Mouse (Mus musculus): ENCODE data around the gene Gdf15. TPM values are rescaled to one million over a fixed set of nuclear protein-coding genes. Genes with fewer than 3 reads are reported as not detected.
A peak's percentile ranks its signal among the peaks of the same experiment; 100 is the strongest.

Gene Gdf15
- total and polyA plus RNA-seq, 2 experiments = 5.8 to 27.7 TPM

GRCm38 (mm10) chr8:70606780-70607602 is 25.3 kb downstream of the Gdf15 start:
- H3K27me3 ChIP-seq (ENCODE audit: control insufficient read depth, insufficient read depth, low read length) = peaks cover 3% of the 10 kb centered on the region; the same call in 1 of the 2 replicates
- TF ChIP-seq POLR2A (IDR thresholded peaks at IDR 0.05; ENCODE audit: extremely low read depth, insufficient read depth, low read length) (no peak), CTCF (IDR thresholded peaks at IDR 0.05; ENCODE audit: low read depth, low read length) (no peak)
- no peak for DNase-seq (ENCODE audit: extremely low read depth, low read depth, low spot score)
- no peaks in the 10 kb centered on the region for H3K36me3 ChIP-seq (ENCODE audit: control insufficient read depth, insufficient read depth, low read length)
- H3K4me3 ChIP-seq (ENCODE audit: insufficient read depth, low read depth, low read length) = peak overlapping the region; percentile 93; the same call in 1 of the 2 replicates
- no peak overlapping the region for H3K27ac ChIP-seq (replicated peaks; ENCODE audit: insufficient read depth, low read depth, low read length)
- peaks cover 4% of the 10 kb centered on the region; the same call in 1 of the 2 replicates for H3K4me1 ChIP-seq (ENCODE audit: control insufficient read depth, insufficient read depth, low read length)
- peaks cover 2% of the 10 kb centered on the region; the same call in 1 of the 2 replicates for H3K79me2 ChIP-seq (ENCODE audit: control insufficient read depth, insufficient read depth, low read length)
- WGBS = 75% methylated on average over 18 of the region's 18 CpGs
- no peak overlapping the region for H3K9ac ChIP-seq (ENCODE audit: low read depth, low read length)

DNA sequence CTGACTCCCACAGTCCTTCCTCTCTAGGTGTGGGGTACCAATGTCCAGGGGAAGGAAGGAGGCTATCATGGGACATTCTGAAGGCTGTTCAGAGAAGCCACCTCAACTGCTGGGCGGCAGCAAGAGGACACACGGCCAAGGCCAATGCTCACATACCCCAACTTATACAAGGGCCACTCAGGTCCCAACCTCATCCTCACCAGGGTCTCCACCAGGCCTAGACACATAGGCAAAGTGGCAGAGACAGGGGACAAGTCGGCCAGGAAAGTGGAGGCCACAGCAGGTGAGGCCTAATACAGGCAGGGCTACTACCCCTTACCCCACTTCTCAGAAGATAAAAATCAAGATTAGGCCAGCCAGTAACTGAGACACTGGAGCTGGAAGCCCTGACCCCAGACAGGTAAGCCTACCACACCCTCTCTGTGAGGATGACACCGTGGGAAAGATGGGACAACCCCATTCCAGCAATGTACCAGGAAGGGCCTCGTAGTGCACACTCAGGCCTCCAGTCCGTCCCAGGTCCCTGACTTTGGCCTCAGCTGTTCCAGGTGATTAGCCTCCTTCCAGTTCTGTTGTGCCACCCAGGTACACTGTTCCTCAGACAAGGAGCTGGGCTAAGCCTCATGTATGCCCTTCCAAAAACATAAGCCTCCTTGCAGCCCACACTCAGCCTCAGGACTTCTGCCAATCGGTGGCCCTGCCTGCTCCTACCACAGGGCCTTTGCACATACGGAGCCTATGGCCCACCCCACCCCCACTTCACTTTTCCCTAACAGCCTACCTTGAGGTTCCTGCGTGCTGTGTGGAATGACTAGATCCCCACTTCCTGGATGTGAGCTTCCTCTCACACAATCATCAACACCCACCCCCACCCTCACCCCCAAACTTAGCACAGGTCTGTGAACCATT is 26.1 kb downstream of the Gdf15 start:
- Histone ChIP-seq H3K36me3 (ENCODE audit: control insufficient read depth, insufficient read depth, low read length) (no peaks in the 10 kb centered on the region), H3K4me1 (ENCODE audit: control insufficient read depth, insufficient read depth, low read length) (peaks cover 4% of the 10 kb centered on the region; the same call in 1 of the 2 replicates), H3K27ac (replicated peaks; ENCODE audit: insufficient read depth, low read depth, low read length) (no peak overlapping the region), H3K9ac (ENCODE audit: low read depth, low read length) (no peak overlapping the region), H3K79me2 (ENCODE audit: control insufficient read depth, insufficient read depth, low read length) (peaks cover 2% of the 10 kb centered on the region; the same call in 1 of the 2 replicates), H3K27me3 (ENCODE audit: control insufficient read depth, insufficient read depth, low read length) (peaks cover 3% of the 10 kb centered on the region; the same call in 1 of the 2 replicates), H3K4me3 (ENCODE audit: insufficient read depth, low read depth, low read length) (no peak overlapping the region)
- DNase-seq (ENCODE audit: extremely low read depth, low read depth, low spot score) = no peak
- TF ChIP-seq CTCF (IDR thresholded peaks at IDR 0.05; ENCODE audit: low read depth, low read length) (no peak), POLR2A (IDR thresholded peaks at IDR 0.05; ENCODE audit: extremely low read depth, insufficient read depth, low read length) (no peak)
- 90% methylated on average over 9 of the region's 9 CpGs for WGBS

GRCm38 (mm10) chr8:70604558-70604957 is 27.7 kb downstream of the Gdf15 start:
- Histone ChIP-seq H3K36me3 (ENCODE audit: control insufficient read depth, insufficient read depth, low read length) (no peaks in the 10 kb centered on the region), H3K9ac (ENCODE audit: low read depth, low read length) (no peak overlapping the region), H3K4me3 (ENCODE audit: insufficient read depth, low read depth, low read length) (no peak overlapping the region), H3K27me3 (ENCODE audit: control insufficient read depth, insufficient read depth, low read length) (peaks cover 3% of the 10 kb centered on the region; the same call in 1 of the 2 replicates), H3K27ac (replicated peaks; ENCODE audit: insufficient read depth, low read depth, low read length) (no peak overlapping the region), H3K79me2 (ENCODE audit: control insufficient read depth, insufficient read depth, low read length) (peaks cover 2% of the 10 kb centered on the region; the same call in 1 of the 2 replicates), H3K4me1 (ENCODE audit: control insufficient read depth, insufficient read depth, low read length) (peaks cover 2% of the 10 kb centered on the region; the same call in 1 of the 2 replicates)
- no peak for DNase-seq (ENCODE audit: extremely low read depth, low read depth, low spot score)
- WGBS = 91% methylated on average over 7 of the region's 7 CpGs
- TF ChIP-seq POLR2A (IDR thresholded peaks at IDR 0.05; ENCODE audit: extremely low read depth, insufficient read depth, low read length) (no peak), CTCF (IDR thresholded peaks at IDR 0.05; ENCODE audit: low read depth, low read length) (no peak)

DNA sequence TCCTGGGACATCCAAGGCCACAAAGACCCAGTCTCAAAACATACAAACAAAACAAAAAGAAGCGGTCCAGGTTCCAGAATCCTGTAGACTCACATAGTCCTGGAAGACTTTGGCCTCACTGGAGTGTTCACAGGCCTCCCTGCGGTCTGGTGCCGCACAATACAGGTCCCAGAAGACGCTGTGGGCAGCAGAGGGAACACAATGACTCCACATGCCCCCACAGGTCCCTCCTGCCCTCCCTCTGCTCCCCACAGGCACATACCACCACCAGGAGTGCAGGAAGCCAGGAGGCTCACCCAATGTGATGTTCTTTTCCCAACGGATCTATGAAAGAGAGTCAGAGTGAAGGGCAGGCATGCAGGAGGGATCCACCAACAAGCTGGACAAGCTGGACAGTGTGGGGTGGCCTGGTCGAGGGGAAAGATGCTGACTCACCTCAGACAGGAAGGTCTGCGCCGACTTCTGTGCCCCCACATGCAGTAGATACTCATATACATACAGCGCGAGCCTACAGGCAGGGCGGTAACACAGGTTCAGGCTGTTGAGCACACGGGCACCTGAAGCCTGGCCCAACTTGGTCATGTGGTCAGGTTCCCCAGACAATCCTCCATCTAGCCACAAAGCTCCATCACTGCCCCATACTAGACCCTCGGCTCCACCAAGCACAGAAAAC is 30.0 kb downstream of the Gdf15 start:
- no peaks in the 10 kb centered on the region for H3K36me3 ChIP-seq (ENCODE audit: control insufficient read depth, insufficient read depth, low read length)
- DNase-seq (ENCODE audit: extremely low read depth, low read depth, low spot score) = no peak

GRCm38 (mm10) chr8:70601271-70601649 is 31.0 kb downstream of the Gdf15 start:
- TF ChIP-seq CTCF (IDR thresholded peaks at IDR 0.05; ENCODE audit: low read depth, low read length) = no peak
- no peak for TF ChIP-seq POLR2A (IDR thresholded peaks at IDR 0.05; ENCODE audit: extremely low read depth, insufficient read depth, low read length)
- no peak overlapping the region for H3K9ac ChIP-seq (ENCODE audit: low read depth, low read length)
- H3K27ac ChIP-seq (replicated peaks; ENCODE audit: insufficient read depth, low read depth, low read length) = no peak overlapping the region
- H3K36me3 ChIP-seq (ENCODE audit: control insufficient read depth, insufficient read depth, low read length) = no peaks in the 10 kb centered on the region
- WGBS = 6% methylated on average over 26 of the region's 26 CpGs
- no peaks in the 10 kb centered on the region for H3K79me2 ChIP-seq (ENCODE audit: control insufficient read depth, insufficient read depth, low read length)
- H3K4me1 ChIP-seq (ENCODE audit: control insufficient read depth, insufficient read depth, low read length) = no peaks in the 10 kb centered on the region
- DNase-seq (ENCODE audit: extremely low read depth, low read depth, low spot score) = no peak
- H3K27me3 ChIP-seq (ENCODE audit: control insufficient read depth, insufficient read depth, low read length) = no peaks in the 10 kb centered on the region
- H3K4me3 ChIP-seq (ENCODE audit: insufficient read depth, low read depth, low read length) = no peak overlapping the region

More for the DNA sequence above, 30.0 kb downstream of the Gdf15 start:
- no peaks in the 10 kb centered on the region for H3K27me3 ChIP-seq (ENCODE audit: control insufficient read depth, insufficient read depth, low read length)
- no peak overlapping the region for H3K9ac ChIP-seq (ENCODE audit: low read depth, low read length)
- WGBS = 94% methylated on average over 13 of the region's 13 CpGs
- no peaks in the 10 kb centered on the region for H3K79me2 ChIP-seq (ENCODE audit: control insufficient read depth, insufficient read depth, low read length)
- no peak overlapping the region for H3K27ac ChIP-seq (replicated peaks; ENCODE audit: insufficient read depth, low read depth, low read length)
- no peak overlapping the region for H3K4me3 ChIP-seq (ENCODE audit: insufficient read depth, low read depth, low read length)
- no peaks in the 10 kb centered on the region for H3K4me1 ChIP-seq (ENCODE audit: control insufficient read depth, insufficient read depth, low read length)
- no peak for TF ChIP-seq CTCF (IDR thresholded peaks at IDR 0.05; ENCODE audit: low read depth, low read length)
- no peak for TF ChIP-seq POLR2A (IDR thresholded peaks at IDR 0.05; ENCODE audit: extremely low read depth, insufficient read depth, low read length)

Data from liver, adult 2 months (tissue).